Comparison of ENCODE assay signal across 11 mouse cellular contexts in genomic region chr16:22076620-22076941, GRCm38 (mm10).
DNase-seq lines count a peak whose midpoint lies in the region; ATAC-seq and TF ChIP-seq lines count a peak whose summit lies in the region.
"Had no signal": no experiment of that assay in that cellular context is flagged by ENCODE, and none has a peak within 500 bp of the region (broad histone marks: within the 10 kb centered on the region; RNA-seq: fewer than 3 reads in every experiment).

No protein-coding gene starts in this region.

- WGBS in lung, embryonic 15.5 days, result 41% methylated on average over 4 of the region's 4 CpGs

- no peaks in the 10 kb centered on the region for H3K9me3 ChIP-seq in lung, embryonic 15.5 days

- H3K27me3 ChIP-seq in lung, embryonic 15.5 days, result no peaks in the 10 kb centered on the region
- H3K27me3 ChIP-seq: CH12.LX had no signal

- H3K36me3 ChIP-seq in lung, embryonic 15.5 days, result peaks cover 53% of the 10 kb centered on the region

- peak; percentile 35 for DNase-seq in gastrocnemius, adult 2 months
- DNase-seq in gastrocnemius, adult 18-20 months (ENCODE audit: low spot score), result no peak
- DNase-seq in 3T3-L1 (ENCODE audit: low read depth, low spot score), result peak; percentile 98
- DNase-seq in adrenal gland, postnatal 10 days, result peak; percentile 53
- no peak for DNase-seq in cerebellum, postnatal 4 days (ENCODE audit: low spot score in 2 of 2)
- DNase-seq in left cerebral cortex, postnatal 14 days (ENCODE audit: low spot score in 2 of 2), result no peak
- DNase-seq in natural killer cell, adult 2 months (ENCODE audit: low spot score in 2 of 2), result no peak
- DNase-seq: heart, postnatal 36 days had no signal

- H3K9ac ChIP-seq in lung, embryonic 15.5 days, result no peak overlapping the region

- ATAC-seq in lung, embryonic 15.5 days (ENCODE audit: borderline replicate concordance, extremely low read depth, low FRiP score, low TSS enrichment), result peak; percentile 59; the same call in 1 of the 2 replicates

- no peaks in the 10 kb centered on the region for H3K4me1 ChIP-seq in lung, embryonic 15.5 days

- no peak overlapping the region for H3K4me3 ChIP-seq in gastrocnemius, adult 2 months
- no peak overlapping the region for H3K4me3 ChIP-seq in lung, embryonic 15.5 days

- TF ChIP-seq CTCF in gastrocnemius, adult 2 months (IDR thresholded peaks at IDR 0.05), result no peak

- no peak overlapping the region for H3K4me2 ChIP-seq in lung, embryonic 15.5 days

- intact Hi-C loops in gastrocnemius, adult 2 months (cut with DNase I), result no loop called here
- intact Hi-C loops in left cerebral cortex, postnatal 14 days (cut with DNase I), result no loop called here

- H3K27ac ChIP-seq in gastrocnemius, adult 2 months, result no peak overlapping the region
- no peak overlapping the region for H3K27ac ChIP-seq in lung, embryonic 15.5 days
- H3K27ac ChIP-seq: kidney, postnatal 0 days had no signal

Comparison
In these comparisons a context has a peak if more than half of its experiments do, and no peak if none do; other contexts are left out.
1. DNase-seq: peak in gastrocnemius, adult 2 months (single experiment), 3T3-L1 (single experiment) and adrenal gland, postnatal 10 days (single experiment); none in gastrocnemius, adult 18-20 months (single experiment), cerebellum, postnatal 4 days (0 of 2), left cerebral cortex, postnatal 14 days (0 of 2) and natural killer cell, adult 2 months (0 of 2).